Mouse (Mus musculus): Measurements from ENCODE around the gene Nelfb. TPM values are rescaled to one million over a fixed set of nuclear protein-coding genes. Genes with fewer than 3 reads are reported as not detected.

Gene Nelfb
- polyA plus RNA-seq, 1 experiment from 2014 or later: 22.3 TPM

DNA sequence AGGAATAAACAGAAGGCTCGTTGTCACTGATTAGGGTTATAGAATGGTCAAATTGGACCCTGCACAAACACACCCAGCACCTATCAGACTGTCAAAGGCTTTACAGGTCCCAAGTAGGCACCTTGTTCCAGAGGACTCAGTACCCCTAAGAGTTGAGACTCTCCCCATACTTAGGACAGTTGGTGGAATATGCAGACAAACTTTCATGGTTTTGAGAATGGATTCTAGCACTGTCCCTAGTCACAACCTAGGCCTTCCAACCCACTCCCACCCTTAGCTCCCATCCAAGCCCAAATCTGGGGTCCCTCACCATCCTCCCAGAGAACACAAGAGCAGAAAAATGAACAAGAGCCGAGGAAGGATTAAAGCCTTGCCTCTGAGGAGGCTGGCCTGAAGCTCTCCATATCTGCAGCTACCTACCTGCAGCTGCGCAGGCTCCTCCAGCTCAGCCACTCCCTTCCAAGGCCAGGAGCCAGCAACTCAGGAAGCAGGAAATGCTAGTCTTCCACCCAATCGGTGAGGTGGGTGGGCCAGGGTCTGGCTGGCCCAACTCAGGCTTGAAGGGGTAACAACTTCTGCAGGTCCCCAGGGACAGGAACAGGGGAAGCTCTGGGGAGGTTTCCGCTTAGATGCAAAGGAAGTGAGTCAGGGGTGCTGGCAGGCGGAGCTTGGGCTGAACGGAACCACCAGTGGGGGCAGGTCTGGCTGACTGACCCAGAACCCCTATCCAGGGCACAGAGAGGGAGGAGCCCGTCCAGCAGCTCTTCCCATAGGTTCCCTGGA, 14.9 kb downstream of the Nelfb start, which contains the start of gene Tor4a:
TSS of gene Tor4a (minus strand) at position 715 of the 783 bp plus-strand sequence.
- TF ChIP-seq CTCF (IDR thresholded peaks at IDR 0.05; ENCODE audit: low read depth): peak; percentile 21; the same call in 1 of the 2 replicates
- no peak for TF ChIP-seq EP300 (IDR thresholded peaks at IDR 0.05; ENCODE audit: low read depth)
- peak; percentile 77 for DNase-seq
- Histone ChIP-seq H3K27ac (ENCODE audit: low read depth) (peak within 1 kb of the TSS; percentile 93), H3K9me3 (ENCODE audit: low read length) (no peaks in the 10 kb centered on the region), H3K27me3 (ENCODE audit: insufficient read depth, low read length) (no peaks in the 10 kb centered on the region), H3K4me2 (ENCODE audit: low read depth, low read length) (peak within 1 kb of the TSS; percentile 83), H3K36me3 (replicated peaks; ENCODE audit: insufficient read depth, low read length) (peaks cover 27% of the 10 kb centered on the region), H3K4me3 (ENCODE audit: low read depth, low read length) (peak within 1 kb of the TSS; percentile 50), H3K4me1 (ENCODE audit: insufficient read depth) (peaks cover 36% of the 10 kb centered on the region), H3K9ac (replicated peaks) (peak within 1 kb of the TSS; percentile 52)
- peak; percentile 66 for ATAC-seq
- 7% methylated on average over 8 of the region's 8 CpGs for WGBS (ENCODE audit: insufficient replicate concordance)

DNA sequence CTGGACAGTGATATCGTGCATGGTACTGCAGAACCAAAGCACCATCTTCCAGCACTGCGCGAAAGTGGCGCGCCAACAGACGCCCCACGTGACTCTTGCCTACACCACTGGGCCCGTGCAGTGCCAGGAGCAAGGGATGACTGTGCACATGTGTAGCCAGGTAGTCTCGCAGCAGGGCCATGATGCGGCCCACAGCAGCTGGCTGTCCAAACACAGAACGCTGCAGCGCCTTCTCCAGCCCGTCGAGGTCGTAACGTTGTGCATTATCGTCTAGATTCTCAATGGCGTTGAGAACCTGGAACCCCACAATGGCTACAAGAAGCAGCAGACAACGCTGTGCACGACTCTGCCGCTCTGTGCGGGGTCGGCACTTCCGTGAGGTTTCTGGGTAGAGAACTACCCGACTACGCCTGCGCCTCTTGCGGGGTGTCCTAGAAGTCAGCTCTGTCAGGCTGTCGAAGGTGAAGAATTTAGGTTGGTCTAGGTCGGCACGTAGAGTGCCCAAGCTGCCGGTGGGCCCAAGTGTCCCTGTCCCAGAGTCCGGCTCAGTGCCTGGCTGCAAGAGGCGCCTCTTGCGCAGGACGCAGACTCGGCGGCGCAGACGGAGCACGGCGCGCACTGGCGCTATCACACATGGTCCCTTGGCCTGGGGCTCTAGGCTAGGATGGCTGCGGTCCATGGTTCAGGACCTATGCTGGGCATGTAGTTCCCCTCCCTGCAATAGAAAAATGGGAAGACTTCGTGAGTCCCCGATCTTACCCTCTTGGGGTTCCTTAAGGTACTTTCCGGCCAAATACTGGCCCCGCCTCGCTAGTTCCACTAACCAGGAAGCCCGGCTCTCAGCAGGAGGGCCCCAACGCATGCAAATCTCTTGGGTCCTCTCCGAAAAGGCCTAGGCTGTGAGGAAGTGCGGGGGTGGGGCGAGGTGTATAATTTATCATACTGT, 15.8 kb downstream of the Nelfb start:
- Histone ChIP-seq H3K27me3 (ENCODE audit: insufficient read depth, low read length) (no peaks in the 10 kb centered on the region), H3K4me3 (ENCODE audit: low read depth, low read length) (peak overlapping the region; percentile 50), H3K9ac (replicated peaks) (peak overlapping the region; percentile 52), H3K27ac (ENCODE audit: low read depth) (peak overlapping the region; percentile 93), H3K9me3 (ENCODE audit: low read length) (no peaks in the 10 kb centered on the region), H3K4me1 (ENCODE audit: insufficient read depth) (peaks cover 36% of the 10 kb centered on the region), H3K4me2 (ENCODE audit: low read depth, low read length) (peak overlapping the region; percentile 83), H3K36me3 (replicated peaks; ENCODE audit: insufficient read depth, low read length) (peaks cover 18% of the 10 kb centered on the region)
- TF ChIP-seq CTCF (IDR thresholded peaks at IDR 0.05; ENCODE audit: low read depth) (no peak), EP300 (IDR thresholded peaks at IDR 0.05; ENCODE audit: low read depth) (no peak)
- peak; percentile 74 for DNase-seq
- ATAC-seq: peak; percentile 42
- 8% methylated on average over 55 of the region's 55 CpGs for WGBS (ENCODE audit: insufficient replicate concordance)

DNA sequence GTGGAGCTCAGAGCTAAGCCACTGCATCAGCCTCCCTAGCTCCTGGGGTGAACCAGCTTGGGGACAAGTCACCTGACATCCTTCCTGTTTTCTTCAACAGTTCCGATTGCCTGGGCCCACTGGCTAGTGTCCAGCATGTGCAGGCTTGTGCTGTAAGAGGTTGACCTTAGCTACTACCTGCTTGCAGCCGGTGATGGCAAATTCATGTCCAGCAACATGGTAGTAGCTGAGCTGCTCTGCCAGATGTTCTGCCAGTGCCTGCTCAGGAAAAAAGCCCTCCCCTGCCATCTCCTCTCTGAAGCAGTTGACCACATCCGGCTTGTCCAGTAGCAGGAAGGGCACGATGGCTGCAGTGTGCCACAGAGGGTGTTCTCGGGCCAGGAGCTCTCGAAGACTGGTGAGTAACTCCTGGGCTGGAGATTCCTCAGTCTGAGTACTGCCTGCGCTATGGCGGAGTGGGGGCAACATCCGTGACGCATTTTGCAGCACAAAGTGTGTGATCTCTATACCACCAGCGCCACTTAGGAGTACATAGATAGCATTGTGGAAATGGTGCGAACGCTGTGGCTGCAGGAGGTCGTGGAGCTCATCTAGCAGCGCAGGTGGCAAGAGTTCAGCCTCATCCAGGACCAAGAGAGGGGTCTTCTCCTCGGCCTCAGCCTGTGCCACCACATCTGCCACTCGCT, 16.7 kb downstream of the Nelfb start:
- H3K4me1 ChIP-seq (ENCODE audit: insufficient read depth): peaks cover 36% of the 10 kb centered on the region
- 0 out of 2 replicates have a peak overlapping the region, but pooled peaks have one; percentile 52 for H3K9ac ChIP-seq (replicated peaks)
- ATAC-seq (no peak), DNase-seq (peak; percentile 47)
- H3K27ac ChIP-seq (ENCODE audit: low read depth): peak overlapping the region; percentile 93
- no peaks in the 10 kb centered on the region for H3K9me3 ChIP-seq (ENCODE audit: low read length)
- WGBS (ENCODE audit: insufficient replicate concordance): 38% methylated on average over 17 of the region's 17 CpGs
- no peak for TF ChIP-seq CTCF (IDR thresholded peaks at IDR 0.05; ENCODE audit: low read depth)
- no peak for TF ChIP-seq EP300 (IDR thresholded peaks at IDR 0.05; ENCODE audit: low read depth)
- peak overlapping the region; percentile 50 for H3K4me3 ChIP-seq (ENCODE audit: low read depth, low read length)
- no peaks in the 10 kb centered on the region for H3K27me3 ChIP-seq (ENCODE audit: insufficient read depth, low read length)
- peaks cover 11% of the 10 kb centered on the region; the same call in 1 of the 2 replicates for H3K36me3 ChIP-seq (replicated peaks; ENCODE audit: insufficient read depth, low read length)
- H3K4me2 ChIP-seq (ENCODE audit: low read depth, low read length): peak overlapping the region; percentile 83

DNA sequence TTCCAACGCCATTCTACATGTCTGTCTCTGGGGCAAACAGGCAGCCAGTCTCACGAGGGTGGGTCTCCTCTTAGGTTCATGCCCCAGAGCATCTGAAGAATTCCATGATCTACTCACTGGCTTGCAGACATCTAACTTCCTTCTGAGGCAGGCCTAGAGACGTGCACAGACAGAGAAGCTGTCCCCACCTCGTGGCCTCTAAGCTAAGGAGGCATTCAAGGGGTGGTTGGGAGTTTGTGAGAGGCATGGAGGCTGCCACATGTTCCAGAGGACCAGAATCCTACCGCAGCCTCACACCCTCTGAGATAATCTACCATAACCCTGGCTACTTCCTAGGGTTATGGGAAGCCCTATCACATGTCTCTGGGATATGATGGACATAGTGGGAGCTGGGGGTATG, 17.3 kb downstream of the Nelfb start:
- no peak overlapping the region for H3K9ac ChIP-seq (replicated peaks)
- no peak for ATAC-seq

DNA sequence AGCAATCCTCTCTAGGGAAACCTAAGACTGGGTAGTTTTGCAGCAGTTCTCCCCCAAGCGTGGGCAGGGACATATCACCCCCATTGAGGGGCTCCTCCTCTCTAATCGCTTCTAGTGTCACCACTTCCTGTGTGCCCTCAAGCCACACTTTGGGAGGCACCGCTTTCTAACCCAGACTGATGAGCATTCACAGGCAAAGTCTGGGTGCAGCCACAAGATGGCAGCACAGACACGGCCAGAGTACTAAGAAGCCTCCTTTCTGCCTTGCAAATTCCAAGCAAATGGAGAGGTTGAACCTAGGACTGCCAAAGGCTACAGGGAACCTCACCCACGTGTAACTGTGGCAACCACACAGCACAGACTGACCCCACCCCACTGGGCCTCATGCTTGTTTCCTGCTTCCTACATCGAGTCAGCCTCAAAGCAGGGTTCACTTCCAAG, 17.9 kb downstream of the Nelfb start:
- Histone ChIP-seq H3K27me3 (ENCODE audit: insufficient read depth, low read length) (no peaks in the 10 kb centered on the region), H3K9ac (replicated peaks) (peak overlapping the region; percentile 48; the same call in 1 of the 2 replicates), H3K4me3 (ENCODE audit: low read depth, low read length) (peak overlapping the region; percentile 20; the same call in 1 of the 2 replicates), H3K9me3 (ENCODE audit: low read length) (no peaks in the 10 kb centered on the region), H3K36me3 (replicated peaks; ENCODE audit: insufficient read depth, low read length) (0 out of 2 replicates have a peak, but pooled peaks cover 3% of the 10 kb centered on the region), H3K4me2 (ENCODE audit: low read depth, low read length) (peak overlapping the region; percentile 83), H3K27ac (ENCODE audit: low read depth) (peak overlapping the region; percentile 70), H3K4me1 (ENCODE audit: insufficient read depth) (peaks cover 36% of the 10 kb centered on the region)
- TF ChIP-seq CTCF (IDR thresholded peaks at IDR 0.05; ENCODE audit: low read depth) (peak; percentile 98), EP300 (IDR thresholded peaks at IDR 0.05; ENCODE audit: low read depth) (no peak)
- ATAC-seq (peak; percentile 46), DNase-seq (peak; percentile 88)
- 3% methylated on average over 6 of the region's 6 CpGs for WGBS (ENCODE audit: insufficient replicate concordance)

More for the DNA sequence above, 17.3 kb downstream of the Nelfb start:
- no peaks in the 10 kb centered on the region for H3K9me3 ChIP-seq (ENCODE audit: low read length)
- 40% methylated on average over 5 of the region's 5 CpGs for WGBS (ENCODE audit: insufficient replicate concordance)
- peak overlapping the region; percentile 70 for H3K27ac ChIP-seq (ENCODE audit: low read depth)
- H3K36me3 ChIP-seq (replicated peaks; ENCODE audit: insufficient read depth, low read length): peaks cover 8% of the 10 kb centered on the region; the same call in 1 of the 2 replicates
- H3K27me3 ChIP-seq (ENCODE audit: insufficient read depth, low read length): no peaks in the 10 kb centered on the region
- no peak for DNase-seq
- peaks cover 36% of the 10 kb centered on the region for H3K4me1 ChIP-seq (ENCODE audit: insufficient read depth)
- peak overlapping the region; percentile 20 for H3K4me3 ChIP-seq (ENCODE audit: low read depth, low read length)
- peak overlapping the region; percentile 83 for H3K4me2 ChIP-seq (ENCODE audit: low read depth, low read length)
- no peak for TF ChIP-seq EP300 (IDR thresholded peaks at IDR 0.05; ENCODE audit: low read depth)
- no peak for TF ChIP-seq CTCF (IDR thresholded peaks at IDR 0.05; ENCODE audit: low read depth)
